Mouse (Mus musculus) stomach, postnatal 0 days (tissue): ENCODE data around the gene Tigd3.

Source experiments
- CTCF ChIP-seq: IDR thresholded peaks from 2 replicates; pipeline ENCODE4 v1.5.1; 2016; ENCODE audit warnings: antibody characterized with exemption, low read depth, mild to moderate bottlenecking, moderate library complexity
- EP300 ChIP-seq: optimal IDR thresholded peaks from 2 replicates; pipeline ENCODE3; 2016; ENCODE audit warnings: antibody characterized with exemption

DNA sequence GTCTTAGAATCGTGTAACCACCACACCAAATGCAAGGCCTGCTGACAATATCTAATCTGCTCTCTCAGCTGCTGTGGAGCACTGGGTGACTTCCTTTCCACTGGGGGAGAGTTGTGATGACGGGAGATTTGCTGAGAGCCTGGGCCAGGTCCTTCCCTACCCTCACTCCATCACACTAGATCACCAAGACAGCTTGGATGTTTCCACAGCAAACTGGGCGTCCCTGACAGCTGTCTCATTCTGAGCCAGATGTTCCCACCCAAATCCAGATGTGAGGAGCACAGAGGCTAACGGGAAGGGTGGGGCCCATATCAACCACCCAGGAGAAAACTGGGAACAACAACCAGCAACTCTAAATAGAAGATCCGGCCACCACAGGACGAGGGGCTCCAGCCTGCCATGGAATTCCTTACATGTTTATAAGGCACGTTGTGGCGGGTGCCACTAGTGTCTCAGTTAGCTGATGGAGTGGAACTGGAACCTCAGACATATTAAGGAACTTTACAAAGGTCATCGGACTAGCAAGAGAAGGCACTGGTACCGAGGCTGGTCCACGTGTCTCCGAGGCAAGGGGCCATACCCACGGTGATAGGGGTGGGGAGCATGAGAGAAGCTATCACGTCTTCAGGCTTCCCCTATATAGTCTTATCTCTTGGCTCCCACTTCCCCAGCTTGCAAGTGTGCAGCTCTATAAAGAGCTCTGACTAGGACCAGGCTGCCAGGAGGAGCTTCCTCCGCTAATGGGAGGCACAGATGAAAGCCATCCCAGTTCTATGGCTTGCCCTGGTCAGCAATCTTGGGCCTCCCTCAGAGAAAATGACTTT, 28.4 kb upstream of the Tigd3 start:
- TF ChIP-seq CTCF = no peak
- TF ChIP-seq EP300 = no peak
